Mouse (Mus musculus): ENCODE measurements around the gene Dpy19l1. TPM values are rescaled to one million over a fixed set of nuclear protein-coding genes. Genes with fewer than 3 reads are reported as not detected.

Dpy19l1 gene
- polyA plus RNA-seq, 2 experiments = 10.9 to 17.9 TPM

DNA sequence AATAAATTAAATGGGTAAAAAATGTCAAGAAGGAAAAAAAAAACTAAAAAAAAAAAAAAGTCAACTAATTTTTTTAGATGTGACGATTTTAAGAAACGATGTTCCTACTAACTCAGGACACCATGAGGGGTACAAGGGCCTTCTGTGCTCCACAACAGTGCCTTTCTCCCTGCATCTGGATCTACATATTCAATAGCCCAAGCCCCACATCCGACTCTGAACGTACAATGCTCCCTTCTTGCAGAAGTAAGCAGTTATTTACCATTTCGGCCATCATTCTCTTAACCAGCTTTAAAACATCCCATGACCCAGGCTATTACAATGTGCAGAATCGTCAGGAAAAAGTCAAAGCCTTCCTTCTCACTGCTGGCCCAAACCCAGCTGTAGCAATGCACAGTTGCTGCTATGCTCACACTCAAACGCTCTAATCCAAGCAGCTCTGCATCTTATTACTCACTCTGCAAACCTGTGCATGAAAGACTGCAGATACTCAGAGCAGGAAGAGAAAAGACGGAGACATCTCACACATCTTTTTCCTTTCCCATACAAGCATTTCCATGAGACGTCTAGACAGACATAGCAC is 41.5 kb downstream of the Dpy19l1 start:
- Histone ChIP-seq H3K4me2 (ENCODE audit: low read depth) (no peak overlapping the region), H3K36me3 (replicated peaks; ENCODE audit: control insufficient read depth, insufficient read depth, low read depth) (peaks cover 6% of the 10 kb centered on the region), H3K27ac (no peak overlapping the region), H3K4me3 (ENCODE audit: insufficient read depth in 1 of 2, low read depth in 2 of 2, low read length in 2 of 2) (no peak overlapping the region), H3K9ac (replicated peaks) (no peak overlapping the region), H3K4me1 (replicated peaks; ENCODE audit: control insufficient read depth in 2 of 2, insufficient read depth in 2 of 2, low read length in 1 of 2) (no peaks in the 10 kb centered on the region), H3K27me3 (ENCODE audit: control insufficient read depth, insufficient read depth, low read length) (no peaks in the 10 kb centered on the region), H3K9me3 (ENCODE audit: control insufficient read depth, low read length) (no peaks in the 10 kb centered on the region)
- DNase-seq (ENCODE audit: low read depth in 3 of 3, low spot score in 3 of 3) (no peak), ATAC-seq (ENCODE audit: insufficient read depth) (no peak)
- WGBS (ENCODE audit: insufficient replicate concordance) = 81% methylated on average over 9 of the region's 9 CpGs
- TF ChIP-seq CTCF (IDR thresholded peaks at IDR 0.05; ENCODE audit: low read depth) = no peak
- no peak for TF ChIP-seq EP300 (IDR thresholded peaks at IDR 0.05; ENCODE audit: low read depth)

DNA sequence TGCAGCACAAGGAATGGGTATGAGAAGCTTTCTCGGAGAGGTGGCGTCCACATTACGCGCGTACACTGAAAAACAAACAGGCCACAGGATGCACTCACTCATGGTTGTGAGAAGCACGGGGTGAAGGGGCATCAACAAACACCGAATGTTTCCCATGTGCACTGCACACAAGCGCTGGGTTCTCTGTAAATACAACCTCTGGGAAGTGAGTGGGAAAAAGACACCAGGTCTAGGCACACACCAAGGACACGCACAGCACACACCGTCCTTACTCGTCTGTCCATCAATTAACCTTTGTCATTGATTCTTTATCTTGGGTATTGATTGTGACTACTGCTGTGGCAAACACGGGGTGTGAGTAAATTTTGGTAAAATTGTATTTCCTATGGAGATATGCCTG is 49.1 kb downstream of the Dpy19l1 start:
- DNase-seq (ENCODE audit: low read depth in 3 of 3, low spot score in 3 of 3) = no peak
- H3K36me3 ChIP-seq (replicated peaks; ENCODE audit: control insufficient read depth, insufficient read depth, low read depth) = peaks cover 9% of the 10 kb centered on the region; the same call in 1 of the 2 replicates
- no peaks in the 10 kb centered on the region for H3K4me1 ChIP-seq (replicated peaks; ENCODE audit: control insufficient read depth in 2 of 2, insufficient read depth in 2 of 2, low read length in 1 of 2)
- H3K9me3 ChIP-seq (ENCODE audit: control insufficient read depth, low read length) = no peaks in the 10 kb centered on the region
- 78% methylated on average over 12 of the region's 12 CpGs for WGBS (ENCODE audit: insufficient replicate concordance)
- no peak overlapping the region for H3K4me3 ChIP-seq (ENCODE audit: insufficient read depth in 1 of 2, low read depth in 2 of 2, low read length in 2 of 2)
- TF ChIP-seq EP300 (IDR thresholded peaks at IDR 0.05; ENCODE audit: low read depth) (no peak), CTCF (IDR thresholded peaks at IDR 0.05; ENCODE audit: low read depth) (no peak)
- H3K9ac ChIP-seq (replicated peaks) = no peak overlapping the region
- no peak overlapping the region for H3K4me2 ChIP-seq (ENCODE audit: low read depth)
- no peaks in the 10 kb centered on the region for H3K27me3 ChIP-seq (ENCODE audit: control insufficient read depth, insufficient read depth, low read length)
- H3K27ac ChIP-seq = no peak overlapping the region
- ATAC-seq (ENCODE audit: insufficient read depth) = no peak

DNA sequence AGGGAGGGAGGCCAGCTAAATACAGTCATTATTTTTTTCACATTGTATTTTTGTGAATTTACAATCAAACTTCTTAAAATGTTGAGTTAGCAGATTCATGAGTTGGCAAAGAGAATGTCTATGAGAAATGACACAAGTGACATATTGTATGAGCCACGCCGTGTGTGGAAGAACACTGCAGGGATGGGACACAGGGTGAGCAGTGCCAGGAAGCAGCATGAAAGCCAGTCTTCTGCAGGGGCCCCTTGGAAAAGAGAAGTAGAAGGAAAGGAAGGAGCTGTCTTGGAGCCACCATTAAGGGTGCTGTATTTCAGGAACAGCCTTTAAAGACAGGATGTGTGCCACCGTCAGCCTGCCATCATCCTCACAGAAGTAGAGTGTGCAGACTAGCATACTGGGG is 52.0 kb downstream of the Dpy19l1 start:
- no peak overlapping the region for H3K4me3 ChIP-seq (ENCODE audit: insufficient read depth in 1 of 2, low read depth in 2 of 2, low read length in 2 of 2)
- no peak for ATAC-seq (ENCODE audit: insufficient read depth)
- 66% methylated on average over 3 of the region's 3 CpGs for WGBS (ENCODE audit: insufficient replicate concordance)

DNA sequence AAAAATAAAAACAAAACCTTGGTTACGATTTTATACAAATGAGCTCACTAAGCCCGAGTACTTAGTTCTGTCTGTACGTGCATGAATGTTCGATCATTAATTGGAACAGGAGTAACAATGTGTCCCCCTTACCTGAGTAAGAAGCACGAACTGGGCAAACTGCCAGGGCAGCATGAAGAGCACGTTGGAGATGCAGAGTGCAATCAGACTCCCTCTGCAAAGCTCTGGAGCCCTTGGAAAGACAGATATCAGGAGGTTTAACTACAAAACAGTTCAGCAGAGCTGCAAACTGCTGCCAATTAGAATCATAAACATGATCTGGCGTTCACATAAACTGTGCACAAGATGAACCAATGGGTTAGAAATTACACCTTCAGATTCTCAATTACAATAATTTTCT is 52.4 kb downstream of the Dpy19l1 start:
- H3K4me3 ChIP-seq (ENCODE audit: insufficient read depth in 1 of 2, low read depth in 2 of 2, low read length in 2 of 2) = no peak overlapping the region
- peaks cover 16% of the 10 kb centered on the region for H3K36me3 ChIP-seq (replicated peaks; ENCODE audit: control insufficient read depth, insufficient read depth, low read depth)

More for the DNA sequence above, 52.0 kb downstream of the Dpy19l1 start:
- Histone ChIP-seq H3K27ac (no peak overlapping the region), H3K36me3 (replicated peaks; ENCODE audit: control insufficient read depth, insufficient read depth, low read depth) (peaks cover 16% of the 10 kb centered on the region), H3K27me3 (ENCODE audit: control insufficient read depth, insufficient read depth, low read length) (no peaks in the 10 kb centered on the region), H3K9ac (replicated peaks) (no peak overlapping the region), H3K4me2 (ENCODE audit: low read depth) (no peak overlapping the region), H3K9me3 (ENCODE audit: control insufficient read depth, low read length) (no peaks in the 10 kb centered on the region), H3K4me1 (replicated peaks; ENCODE audit: control insufficient read depth in 2 of 2, insufficient read depth in 2 of 2, low read length in 1 of 2) (no peaks in the 10 kb centered on the region)
- TF ChIP-seq EP300 (IDR thresholded peaks at IDR 0.05; ENCODE audit: low read depth) (no peak), CTCF (IDR thresholded peaks at IDR 0.05; ENCODE audit: low read depth) (no peak)
- DNase-seq (ENCODE audit: low read depth in 3 of 3, low spot score in 3 of 3) = no peak

DNA sequence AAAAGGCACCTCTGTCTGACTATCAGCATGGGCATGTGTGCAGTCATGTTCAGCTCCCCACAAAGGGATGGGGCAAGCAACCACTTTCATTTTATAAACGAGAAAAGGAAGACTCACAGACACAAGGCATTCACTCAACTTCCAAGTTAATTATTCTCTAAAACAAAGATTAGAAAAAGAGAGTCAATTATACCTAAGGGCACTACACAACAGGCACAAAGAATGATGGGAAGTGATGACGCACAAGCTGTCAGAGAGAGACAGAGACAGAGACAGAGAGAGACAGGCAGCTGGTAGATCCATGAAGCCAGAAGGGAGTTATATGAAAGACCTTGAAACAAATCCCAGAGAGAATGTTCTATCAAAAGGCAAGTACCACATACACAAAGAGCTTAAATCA is 68.0 kb downstream of the Dpy19l1 start:
- Histone ChIP-seq H3K27ac (no peak overlapping the region), H3K4me1 (replicated peaks; ENCODE audit: control insufficient read depth in 2 of 2, insufficient read depth in 2 of 2, low read length in 1 of 2) (peaks cover 0 to 5% of the 10 kb centered on the region in 2 experiments; a peak in 1 of 4 replicates), H3K9me3 (ENCODE audit: control insufficient read depth, low read length) (no peaks in the 10 kb centered on the region), H3K9ac (replicated peaks) (no peak overlapping the region), H3K27me3 (ENCODE audit: control insufficient read depth, insufficient read depth, low read length) (no peaks in the 10 kb centered on the region), H3K36me3 (replicated peaks; ENCODE audit: control insufficient read depth, insufficient read depth, low read depth) (peaks cover 18% of the 10 kb centered on the region), H3K4me2 (ENCODE audit: low read depth) (no peak overlapping the region), H3K4me3 (ENCODE audit: insufficient read depth in 1 of 2, low read depth in 2 of 2, low read length in 2 of 2) (no peak overlapping the region)
- WGBS (ENCODE audit: insufficient replicate concordance) = 66% methylated on average over 2 of the region's 2 CpGs
- ATAC-seq (ENCODE audit: insufficient read depth) (no peak), DNase-seq (ENCODE audit: low read depth in 3 of 3, low spot score in 3 of 3) (no peak)
- TF ChIP-seq EP300 (IDR thresholded peaks at IDR 0.05; ENCODE audit: low read depth) (no peak), CTCF (IDR thresholded peaks at IDR 0.05; ENCODE audit: low read depth) (no peak)

More for the DNA sequence above, 52.4 kb downstream of the Dpy19l1 start:
- 75% methylated on average over 7 of the region's 7 CpGs for WGBS (ENCODE audit: insufficient replicate concordance)
- DNase-seq (ENCODE audit: low read depth in 3 of 3, low spot score in 3 of 3) (no peak), ATAC-seq (ENCODE audit: insufficient read depth) (no peak)
- Histone ChIP-seq H3K4me1 (replicated peaks; ENCODE audit: control insufficient read depth in 2 of 2, insufficient read depth in 2 of 2, low read length in 1 of 2) (no peaks in the 10 kb centered on the region), H3K4me2 (ENCODE audit: low read depth) (no peak overlapping the region), H3K9me3 (ENCODE audit: control insufficient read depth, low read length) (no peaks in the 10 kb centered on the region), H3K9ac (replicated peaks) (no peak overlapping the region), H3K27ac (no peak overlapping the region), H3K27me3 (ENCODE audit: control insufficient read depth, insufficient read depth, low read length) (no peaks in the 10 kb centered on the region)
- TF ChIP-seq EP300 (IDR thresholded peaks at IDR 0.05; ENCODE audit: low read depth) = no peak
- no peak for TF ChIP-seq CTCF (IDR thresholded peaks at IDR 0.05; ENCODE audit: low read depth)
